Mouse (Mus musculus): ENCODE measurements around the gene Smad5. TPM values are rescaled to one million over a fixed set of nuclear protein-coding genes. Genes with fewer than 3 reads are reported as not detected.

The Smad5 gene
- polyA plus RNA-seq (2015; fragmentation: Nextera tagmentation; extraction: Ambion mirVana): 24.8 and 26.5 TPM in 2 replicates

GRCm38 (mm10) chr13:56702469-56703221 lies at the start of gene Smad5:
TSS of gene Smad5 (plus strand) at chr13:56703010.
- Histone ChIP-seq H3K27me3 (no peaks in the 10 kb centered on the region), H3K9me3 (no peaks in the 10 kb centered on the region), H3K4me2 (replicated peaks) (peak within 1 kb of the TSS; percentile 68), H3K4me3 (replicated peaks) (peak within 1 kb of the TSS; percentile 77), H3K4me1 (replicated peaks) (peaks cover 57% of the 10 kb centered on the region), H3K36me3 (0 out of 2 replicates have a peak, but pooled peaks cover 2% of the 10 kb centered on the region), H3K9ac (replicated peaks) (peak within 1 kb of the TSS; percentile 90), H3K27ac (peak within 1 kb of the TSS; percentile 98)
- 2% methylated on average over 39 of the region's 62 CpGs for WGBS
- peak; percentile 92 for ATAC-seq

- no peak overlapping the region for H3K9ac ChIP-seq (replicated peaks)
- H3K4me2 ChIP-seq (replicated peaks): no peak overlapping the region
- H3K27ac ChIP-seq: no peak overlapping the region
- H3K36me3 ChIP-seq: no peaks in the 10 kb centered on the region
- H3K27me3 ChIP-seq: no peaks in the 10 kb centered on the region
- H3K4me1 ChIP-seq (replicated peaks): no peaks in the 10 kb centered on the region
- no peaks in the 10 kb centered on the region for H3K9me3 ChIP-seq
- 93% methylated on average over 5 of the region's 5 CpGs for WGBS
- no peak for ATAC-seq
- no peak overlapping the region for H3K4me3 ChIP-seq (replicated peaks)
Observed at GRCm38 (mm10) chr13:56654176-56654575, 48.6 kb upstream of the Smad5 start.

- Histone ChIP-seq H3K4me2 (replicated peaks) (no peak overlapping the region), H3K27me3 (no peaks in the 10 kb centered on the region), H3K9me3 (no peaks in the 10 kb centered on the region), H3K27ac (no peak overlapping the region), H3K4me1 (replicated peaks) (no peaks in the 10 kb centered on the region), H3K36me3 (no peaks in the 10 kb centered on the region), H3K9ac (replicated peaks) (no peak overlapping the region), H3K4me3 (replicated peaks) (no peak overlapping the region)
- ATAC-seq: no peak
- 48% methylated on average over 7 of the region's 7 CpGs for WGBS
Observed at GRCm38 (mm10) chr13:56657946-56658512, 44.8 kb upstream of the Smad5 start.

GRCm38 (mm10) chr13:56658931-56659330 lies 43.9 kb upstream of the Smad5 start:
- Histone ChIP-seq H3K27ac (no peak overlapping the region), H3K9ac (replicated peaks) (no peak overlapping the region), H3K9me3 (no peaks in the 10 kb centered on the region), H3K4me2 (replicated peaks) (no peak overlapping the region), H3K4me3 (replicated peaks) (no peak overlapping the region), H3K36me3 (no peaks in the 10 kb centered on the region), H3K4me1 (replicated peaks) (no peaks in the 10 kb centered on the region), H3K27me3 (no peaks in the 10 kb centered on the region)
- whole genome bisulfite sequencing: 71% methylated on average over 6 of the region's 6 CpGs
- ATAC-seq: no peak

- Histone ChIP-seq H3K27me3 (no peaks in the 10 kb centered on the region), H3K27ac (peak overlapping the region; percentile 45; the same call in 1 of the 2 replicates), H3K4me2 (replicated peaks) (no peak overlapping the region), H3K9me3 (no peaks in the 10 kb centered on the region), H3K36me3 (no peaks in the 10 kb centered on the region), H3K4me1 (replicated peaks) (no peaks in the 10 kb centered on the region), H3K9ac (replicated peaks) (no peak overlapping the region), H3K4me3 (replicated peaks) (no peak overlapping the region)
- no peak for ATAC-seq
- WGBS: 67% methylated on average over 7 of the region's 7 CpGs
Observed at GRCm38 (mm10) chr13:56661914-56662621, 40.7 kb upstream of the Smad5 start.

GRCm38 (mm10) chr13:56664256-56665170 lies 38.3 kb upstream of the Smad5 start:
- no peaks in the 10 kb centered on the region for H3K9me3 ChIP-seq
- no peak overlapping the region for H3K9ac ChIP-seq (replicated peaks)
- H3K4me1 ChIP-seq (replicated peaks): no peaks in the 10 kb centered on the region
- no peak overlapping the region for H3K27ac ChIP-seq
- no peak overlapping the region for H3K4me2 ChIP-seq (replicated peaks)
- no peaks in the 10 kb centered on the region for H3K36me3 ChIP-seq
- 73% methylated on average over 17 of the region's 17 CpGs for WGBS
- ATAC-seq: no peak
- no peaks in the 10 kb centered on the region for H3K27me3 ChIP-seq
- no peak overlapping the region for H3K4me3 ChIP-seq (replicated peaks)

GRCm38 (mm10) chr13:56671206-56671605 lies 31.6 kb upstream of the Smad5 start:
- Histone ChIP-seq H3K4me2 (replicated peaks) (no peak overlapping the region), H3K27me3 (peaks cover 4% of the 10 kb centered on the region; the same call in 1 of the 2 replicates), H3K27ac (no peak overlapping the region), H3K9me3 (no peaks in the 10 kb centered on the region), H3K4me3 (replicated peaks) (no peak overlapping the region), H3K4me1 (replicated peaks) (no peaks in the 10 kb centered on the region), H3K9ac (replicated peaks) (no peak overlapping the region), H3K36me3 (no peaks in the 10 kb centered on the region)
- 65% methylated on average over 11 of the region's 11 CpGs for WGBS
- no peak for ATAC-seq

GRCm38 (mm10) chr13:56677731-56678130 lies 25.1 kb upstream of the Smad5 start:
- Histone ChIP-seq H3K4me3 (replicated peaks) (no peak overlapping the region), H3K4me1 (replicated peaks) (0 out of 2 replicates have a peak, but pooled peaks cover 5% of the 10 kb centered on the region), H3K27ac (no peak overlapping the region), H3K9ac (replicated peaks) (no peak overlapping the region), H3K36me3 (no peaks in the 10 kb centered on the region), H3K9me3 (no peaks in the 10 kb centered on the region), H3K4me2 (replicated peaks) (no peak overlapping the region), H3K27me3 (peaks cover 4% of the 10 kb centered on the region; the same call in 1 of the 2 replicates)
- 49% methylated on average over 4 of the region's 4 CpGs for WGBS
- no peak for ATAC-seq

GRCm38 (mm10) chr13:56678188-56678787 lies 24.5 kb upstream of the Smad5 start:
- no peak for ATAC-seq
- H3K9ac ChIP-seq (replicated peaks): no peak overlapping the region
- H3K4me1 ChIP-seq (replicated peaks): 0 out of 2 replicates have a peak, but pooled peaks cover 5% of the 10 kb centered on the region
- H3K36me3 ChIP-seq: no peaks in the 10 kb centered on the region
- 33% methylated on average over 10 of the region's 10 CpGs for WGBS
- no peak overlapping the region for H3K4me2 ChIP-seq (replicated peaks)
- no peak overlapping the region for H3K27ac ChIP-seq
- H3K4me3 ChIP-seq (replicated peaks): no peak overlapping the region
- peaks cover 4% of the 10 kb centered on the region; the same call in 1 of the 2 replicates for H3K27me3 ChIP-seq
- no peaks in the 10 kb centered on the region for H3K9me3 ChIP-seq

- H3K36me3 ChIP-seq: no peaks in the 10 kb centered on the region
- no peaks in the 10 kb centered on the region for H3K9me3 ChIP-seq
- WGBS: 69% methylated on average over 10 of the region's 10 CpGs
- no peak overlapping the region for H3K4me2 ChIP-seq (replicated peaks)
- no peak for ATAC-seq
- no peak overlapping the region for H3K4me3 ChIP-seq (replicated peaks)
- no peak overlapping the region for H3K27ac ChIP-seq
- H3K4me1 ChIP-seq (replicated peaks): 0 out of 2 replicates have a peak, but pooled peaks cover 5% of the 10 kb centered on the region
- H3K27me3 ChIP-seq: no peaks in the 10 kb centered on the region; the same call in 1 of the 2 replicates
- H3K9ac ChIP-seq (replicated peaks): no peak overlapping the region
Observed at GRCm38 (mm10) chr13:56678826-56679504, 23.8 kb upstream of the Smad5 start.

Measured in midbrain, embryonic 13.5 days (tissue).